ENCODE assay signal across 27 mouse cellular contexts in genomic region chr14:97694238-97694637, GRCm38 (mm10).
"Had no signal": no experiment of that assay in that cellular context is flagged by ENCODE, and none has a peak within 500 bp of the region (broad histone marks: within the 10 kb centered on the region; RNA-seq: fewer than 3 reads in every experiment).

No protein-coding gene starts in this region.

- DNase-seq: cerebellum, adult 2 months; cerebellum, adult 8-10 months; cerebellum, adult 9-10 months; cerebellum, adult 9-11 months; cerebellum, postnatal 10 days; cerebellum, postnatal 14 days; cerebellum, postnatal 25 days; cerebellum, postnatal 36 days; embryo, embryonic 11 days; forebrain, postnatal 0 days; gastrocnemius, adult 2 months; gastrocnemius, postnatal 10 days; gastrocnemius, postnatal 14 days; gastrocnemius, postnatal 25 days; gastrocnemius, postnatal 36 days; heart, adult 18-20 months had no signal

- H3K36me3 ChIP-seq: embryonic facial prominence, embryonic 10.5 days; embryonic facial prominence, embryonic 12.5 days; embryonic facial prominence, embryonic 13.5 days; embryonic facial prominence, embryonic 15.5 days; forebrain, embryonic 10.5 days; forebrain, embryonic 12.5 days; forebrain, embryonic 15.5 days had no signal

- H3K27ac ChIP-seq: embryonic facial prominence, embryonic 10.5 days; embryonic facial prominence, embryonic 12.5 days; embryonic facial prominence, embryonic 13.5 days; embryonic facial prominence, embryonic 15.5 days; forebrain, embryonic 10.5 days; forebrain, embryonic 12.5 days; forebrain, embryonic 13.5 days; forebrain, embryonic 15.5 days; gastrocnemius, adult 2 months had no signal

- H3K4me3 ChIP-seq: embryonic facial prominence, embryonic 10.5 days; embryonic facial prominence, embryonic 12.5 days; embryonic facial prominence, embryonic 13.5 days; embryonic facial prominence, embryonic 15.5 days; erythroblast, embryonic 14.5 days; forebrain, embryonic 10.5 days; forebrain, embryonic 12.5 days; forebrain, embryonic 13.5 days; forebrain, embryonic 15.5 days; gastrocnemius, adult 2 months had no signal

- H3K27me3 ChIP-seq: embryonic facial prominence, embryonic 12.5 days; embryonic facial prominence, embryonic 13.5 days; embryonic facial prominence, embryonic 15.5 days; forebrain, embryonic 12.5 days; forebrain, embryonic 13.5 days; forebrain, embryonic 15.5 days had no signal

- H3K4me1 ChIP-seq: embryonic facial prominence, embryonic 10.5 days; embryonic facial prominence, embryonic 12.5 days; embryonic facial prominence, embryonic 13.5 days; embryonic facial prominence, embryonic 15.5 days; forebrain, embryonic 10.5 days; forebrain, embryonic 12.5 days; forebrain, embryonic 13.5 days; forebrain, embryonic 15.5 days had no signal

- H3K4me2 ChIP-seq: embryonic facial prominence, embryonic 12.5 days; embryonic facial prominence, embryonic 13.5 days; embryonic facial prominence, embryonic 15.5 days; forebrain, embryonic 12.5 days; forebrain, embryonic 13.5 days; forebrain, embryonic 15.5 days had no signal

- ATAC-seq: forebrain, embryonic 13.5 days; forebrain, embryonic 14.5 days; forebrain, embryonic 15.5 days; forebrain, embryonic 16.5 days; forebrain, postnatal 0 days had no signal

- H3K9ac ChIP-seq: embryonic facial prominence, embryonic 12.5 days; embryonic facial prominence, embryonic 13.5 days; embryonic facial prominence, embryonic 15.5 days; forebrain, embryonic 12.5 days; forebrain, embryonic 13.5 days; forebrain, embryonic 15.5 days; forebrain, postnatal 0 days had no signal

- H3K9me3 ChIP-seq: embryonic facial prominence, embryonic 10.5 days; embryonic facial prominence, embryonic 12.5 days; embryonic facial prominence, embryonic 13.5 days; embryonic facial prominence, embryonic 15.5 days; forebrain, embryonic 12.5 days; forebrain, embryonic 13.5 days; forebrain, embryonic 15.5 days had no signal
